Mouse (Mus musculus): ENCODE data around the gene Fsd1. TPM values are rescaled to one million over a fixed set of nuclear protein-coding genes. Genes with fewer than 3 reads are reported as not detected.
A peak's percentile ranks its signal among the peaks of the same experiment; 100 is the strongest.

Gene Fsd1
- polyA plus RNA-seq, 1 experiment from 2014 or later, result 123 TPM

- Histone ChIP-seq H3K4me3 (peak within 1 kb of the TSS; percentile 84), H3K27me3 (replicated peaks) (no peaks in the 10 kb centered on the region), H3K4me2 (replicated peaks) (peak within 1 kb of the TSS; percentile 67), H3K27ac (peak within 1 kb of the TSS; percentile 76), H3K36me3 (peaks cover 27% of the 10 kb centered on the region), H3K4me1 (peaks cover 28% of the 10 kb centered on the region), H3K9me3 (no peaks in the 10 kb centered on the region), H3K9ac (peak within 1 kb of the TSS; percentile 93)
- WGBS, result under 1% methylated on average over 74 of the region's 74 CpGs
- peak; percentile 91 for ATAC-seq (ENCODE audit: low FRiP score, low read depth)
Observed at GRCm38 (mm10) chr17:56036176-56036900, 50.0 kb downstream of the Fsd1 start, which contains the start of gene Sh3gl1. Gene Sh3gl1 (minus strand): TSS chr17:56036635.

- Histone ChIP-seq H3K27me3 (replicated peaks) (no peaks in the 10 kb centered on the region), H3K4me2 (replicated peaks) (peak overlapping the region; percentile 67), H3K9ac (no peak overlapping the region), H3K9me3 (no peaks in the 10 kb centered on the region), H3K4me1 (peaks cover 30% of the 10 kb centered on the region), H3K36me3 (peaks cover 24% of the 10 kb centered on the region), H3K4me3 (no peak overlapping the region), H3K27ac (no peak overlapping the region)
- peak; percentile 29 for ATAC-seq (ENCODE audit: low FRiP score, low read depth)
- 37% methylated on average over 13 of the region's 13 CpGs for WGBS
Observed at GRCm38 (mm10) chr17:56036901-56037287, 50.6 kb downstream of the Fsd1 start.

GRCm38 (mm10) chr17:56038583-56039261, 52.4 kb downstream of the Fsd1 start:
- peaks cover 27% of the 10 kb centered on the region for H3K4me1 ChIP-seq
- no peaks in the 10 kb centered on the region for H3K27me3 ChIP-seq (replicated peaks)
- no peak overlapping the region for H3K4me2 ChIP-seq (replicated peaks)
- no peak overlapping the region for H3K4me3 ChIP-seq
- H3K9me3 ChIP-seq, result no peaks in the 10 kb centered on the region
- peaks cover 10% of the 10 kb centered on the region for H3K36me3 ChIP-seq
- no peak overlapping the region for H3K9ac ChIP-seq
- no peak for ATAC-seq (ENCODE audit: low FRiP score, low read depth)
- H3K27ac ChIP-seq, result no peak overlapping the region
- WGBS, result 92% methylated on average over 8 of the region's 8 CpGs

GRCm38 (mm10) chr17:56039345-56039744, 53.0 kb downstream of the Fsd1 start:
- Histone ChIP-seq H3K9me3 (no peaks in the 10 kb centered on the region), H3K36me3 (peaks cover 9% of the 10 kb centered on the region; the same call in 1 of the 2 replicates), H3K4me2 (replicated peaks) (peak overlapping the region; percentile 85), H3K4me1 (peaks cover 26% of the 10 kb centered on the region), H3K9ac (no peak overlapping the region), H3K27ac (no peak overlapping the region), H3K27me3 (replicated peaks) (no peaks in the 10 kb centered on the region), H3K4me3 (no peak overlapping the region)
- no peak for ATAC-seq (ENCODE audit: low FRiP score, low read depth)
- 80% methylated on average over 4 of the region's 4 CpGs for WGBS

- Histone ChIP-seq H3K4me2 (replicated peaks) (peak within 1 kb of the TSS; percentile 85), H3K27ac (no peak within 1 kb of the TSS), H3K4me1 (peaks cover 18% of the 10 kb centered on the region), H3K27me3 (replicated peaks) (no peaks in the 10 kb centered on the region), H3K9me3 (no peaks in the 10 kb centered on the region), H3K36me3 (peaks cover 11% of the 10 kb centered on the region), H3K4me3 (peak within 1 kb of the TSS; percentile 84), H3K9ac (peak within 1 kb of the TSS; percentile 81)
- ATAC-seq (ENCODE audit: low FRiP score, low read depth), result peak; percentile 79
- under 1% methylated on average over 68 of the region's 68 CpGs for WGBS
Observed at GRCm38 (mm10) chr17:56040030-56040856, 53.9 kb downstream of the Fsd1 start, which contains the start of gene Chaf1a. Gene Chaf1a (plus strand): TSS chr17:56040439.

- Histone ChIP-seq H3K4me2 (replicated peaks) (peak overlapping the region; percentile 85), H3K4me3 (peak overlapping the region; percentile 84), H3K9ac (peak overlapping the region; percentile 81), H3K9me3 (no peaks in the 10 kb centered on the region), H3K27ac (no peak overlapping the region), H3K27me3 (replicated peaks) (no peaks in the 10 kb centered on the region), H3K4me1 (peaks cover 13% of the 10 kb centered on the region), H3K36me3 (peaks cover 17% of the 10 kb centered on the region)
- WGBS, result 4% methylated on average over 12 of the region's 12 CpGs
- ATAC-seq (ENCODE audit: low FRiP score, low read depth), result no peak
Observed at GRCm38 (mm10) chr17:56040857-56041163, 54.5 kb downstream of the Fsd1 start.

Other genes with a start within 250 kb of the Fsd1 start
- 0.17 TPM in 1 of 2 replicates, not detected in the other for gene Adgre4, start 236.5 kb upstream of the Fsd1 start, polyA plus RNA-seq (2016; fragmentation: Nextera tagmentation; extraction: Ambion mirVana)
- 9.8 and 10.0 TPM in 2 replicates for gene Zfp119a, start 107.6 kb upstream of the Fsd1 start, polyA plus RNA-seq (2016; fragmentation: Nextera tagmentation; extraction: Ambion mirVana)
- 12.8 and 17.0 TPM in 2 replicates for gene Zfp959, start 94.4 kb upstream of the Fsd1 start, polyA plus RNA-seq (2016; fragmentation: Nextera tagmentation; extraction: Ambion mirVana)
- 6.0 and 6.1 TPM in 2 replicates for gene Zfp119b, start 37.0 kb upstream of the Fsd1 start, polyA plus RNA-seq (2016; fragmentation: Nextera tagmentation; extraction: Ambion mirVana)
- 2.3 and 2.8 TPM in 2 replicates for gene Ebi3, start 33.9 kb upstream of the Fsd1 start, polyA plus RNA-seq (2016; fragmentation: Nextera tagmentation; extraction: Ambion mirVana)
- 24.2 and 27.1 TPM in 2 replicates for gene Yju2, start 27.4 kb upstream of the Fsd1 start, polyA plus RNA-seq (2016; fragmentation: Nextera tagmentation; extraction: Ambion mirVana)
- gene Shd, start 16.0 kb upstream of the Fsd1 start, polyA plus RNA-seq (2016; fragmentation: Nextera tagmentation; extraction: Ambion mirVana), result 136 and 143 TPM in 2 replicates
- 5.9 and 7.2 TPM in 2 replicates for gene Stap2, start 19.1 kb downstream of the Fsd1 start, polyA plus RNA-seq (2016; fragmentation: Nextera tagmentation; extraction: Ambion mirVana)
- 209 and 214 TPM in 2 replicates for gene Mpnd, start 19.2 kb downstream of the Fsd1 start, polyA plus RNA-seq (2016; fragmentation: Nextera tagmentation; extraction: Ambion mirVana)
- 134 TPM in 2 replicates for gene Sh3gl1, start 50.1 kb downstream of the Fsd1 start, polyA plus RNA-seq (2016; fragmentation: Nextera tagmentation; extraction: Ambion mirVana)
- gene Chaf1a, start 53.9 kb downstream of the Fsd1 start, polyA plus RNA-seq (2016; fragmentation: Nextera tagmentation; extraction: Ambion mirVana), result 25.3 and 29.6 TPM in 2 replicates
- 61.0 and 63.8 TPM in 2 replicates for gene Ubxn6, start 88.5 kb downstream of the Fsd1 start, polyA plus RNA-seq (2016; fragmentation: Nextera tagmentation; extraction: Ambion mirVana)
- gene Hdgfl2, start 93.1 kb downstream of the Fsd1 start, polyA plus RNA-seq (2016; fragmentation: Nextera tagmentation; extraction: Ambion mirVana), result 166 and 173 TPM in 2 replicates
- 0.05 and 0.10 TPM in 2 replicates for gene Plin4, start 123.3 kb downstream of the Fsd1 start, polyA plus RNA-seq (2016; fragmentation: Nextera tagmentation; extraction: Ambion mirVana)
- gene Plin5, start 131.1 kb downstream of the Fsd1 start, polyA plus RNA-seq (2016; fragmentation: Nextera tagmentation; extraction: Ambion mirVana), result 0.30 and 0.38 TPM in 2 replicates
- 0.14 TPM in 1 of 2 replicates, not detected in the other for gene Lrg1, start 135.5 kb downstream of the Fsd1 start, polyA plus RNA-seq (2016; fragmentation: Nextera tagmentation; extraction: Ambion mirVana)
- 12.5 and 13.0 TPM in 2 replicates for gene Sema6b, start 153.8 kb downstream of the Fsd1 start, polyA plus RNA-seq (2016; fragmentation: Nextera tagmentation; extraction: Ambion mirVana)
- gene Tnfaip8l1, start 176.0 kb downstream of the Fsd1 start, polyA plus RNA-seq (2016; fragmentation: Nextera tagmentation; extraction: Ambion mirVana), result 8.9 and 9.8 TPM in 2 replicates
- gene Mydgf, start 197.4 kb downstream of the Fsd1 start, polyA plus RNA-seq (2016; fragmentation: Nextera tagmentation; extraction: Ambion mirVana), result 65.5 and 65.9 TPM in 2 replicates
- gene Dpp9, start 232.4 kb downstream of the Fsd1 start, polyA plus RNA-seq (2016; fragmentation: Nextera tagmentation; extraction: Ambion mirVana), result 35.0 and 35.1 TPM in 2 replicates